Mouse (Mus musculus) kidney, postnatal 0 days (tissue): Measurements from ENCODE around the gene Cmc1. TPM values are rescaled to one million over a fixed set of nuclear protein-coding genes. Genes with fewer than 3 reads are reported as not detected.

ENCODE experiments used
- ATAC-seq: fragments of 200-750 bp; cut with Nextera tagmentation; replicated peaks from 2 replicates; pipeline ENCODE4 v1.8.0; 2017; ENCODE audit warnings: low read depth, moderate number of reproducible peaks, moderate TSS enrichment, moderate library complexity; ENCODE audit not compliant: low FRiP score
- DNase-seq: peaks from one replicate; pipeline ENCODE4 v3.0.0-alpha.2; 2016; ENCODE audit warnings: low spot score
- H3K27ac ChIP-seq: fragments of 300-500 bp; sonication (generic); 2 replicates; pipeline ENCODE4 v1.5.1; 2014; ENCODE audit warnings: mild to moderate bottlenecking
- H3K27me3 ChIP-seq: fragments of 300-500 bp; sonication (generic); 2 replicates; pipeline ENCODE4 v1.6.1; 2014; ENCODE audit warnings: low read length, mixed read lengths; ENCODE audit not compliant: insufficient read depth
- H3K36me3 ChIP-seq: fragments of 300-500 bp; sonication (generic); 2 replicates; pipeline ENCODE4 v1.6.1; 2014; ENCODE audit warnings: low read length, mixed read lengths; ENCODE audit not compliant: insufficient read depth
- H3K4me1 ChIP-seq: fragments of 300-500 bp; sonication (generic); replicated peaks from 2 replicates; pipeline ENCODE4 v1.6.1; 2014; ENCODE audit warnings: antibody characterized with exemption, low read length, mixed read lengths; ENCODE audit not compliant: insufficient read depth
- H3K4me2 ChIP-seq: fragments of 300-500 bp; sonication (generic); 2 replicates; pipeline ENCODE4 v1.6.1; 2014; ENCODE audit warnings: mild to moderate bottlenecking, low read length, moderate library complexity, mixed read lengths
- H3K4me3 ChIP-seq: fragments of 300-500 bp; sonication (generic); replicated peaks from 2 replicates; pipeline ENCODE4 v1.5.1; 2014; ENCODE audit warnings: low read depth, low read length
- H3K9ac ChIP-seq: fragments of 300-500 bp; sonication (generic); 2 replicates; pipeline ENCODE4 v1.6.1; 2014; ENCODE audit warnings: low read depth, low read length
- H3K9me3 ChIP-seq: fragments of 300-500 bp; sonication (generic); replicated peaks from 2 replicates; pipeline ENCODE4 v1.6.1; 2016; ENCODE audit warnings: low read length, inconsistent platforms, mixed read lengths
- CTCF ChIP-seq: IDR thresholded peaks from 2 replicates; pipeline ENCODE4 v1.5.1; 2016; ENCODE audit warnings: antibody characterized with exemption, low read depth, mild to moderate bottlenecking, moderate library complexity
- WGBS: fragments of 180-500 bp; shearing (Covaris S2); extraction: QIAGEN DNeasy Blood & Tissue Kit; methylation state at CpG from one replicate; pipeline ENCODE4 v1.1.7; 2014; 5-methylcytosine and 5-hydroxymethylcytosine counted together
- polyA plus RNA-seq: library from polyadenylated mRNA; unstranded; fragments of >200 nt; fragmentation: Nextera tagmentation; extraction: Ambion mirVana; gene quantifications from 2 replicates; pipeline ENCODE4 v1.2.1, GENCODE M21; 2015

The Cmc1 gene
- polyA plus RNA-seq = 82.1 and 91.6 TPM in 2 replicates

DNA sequence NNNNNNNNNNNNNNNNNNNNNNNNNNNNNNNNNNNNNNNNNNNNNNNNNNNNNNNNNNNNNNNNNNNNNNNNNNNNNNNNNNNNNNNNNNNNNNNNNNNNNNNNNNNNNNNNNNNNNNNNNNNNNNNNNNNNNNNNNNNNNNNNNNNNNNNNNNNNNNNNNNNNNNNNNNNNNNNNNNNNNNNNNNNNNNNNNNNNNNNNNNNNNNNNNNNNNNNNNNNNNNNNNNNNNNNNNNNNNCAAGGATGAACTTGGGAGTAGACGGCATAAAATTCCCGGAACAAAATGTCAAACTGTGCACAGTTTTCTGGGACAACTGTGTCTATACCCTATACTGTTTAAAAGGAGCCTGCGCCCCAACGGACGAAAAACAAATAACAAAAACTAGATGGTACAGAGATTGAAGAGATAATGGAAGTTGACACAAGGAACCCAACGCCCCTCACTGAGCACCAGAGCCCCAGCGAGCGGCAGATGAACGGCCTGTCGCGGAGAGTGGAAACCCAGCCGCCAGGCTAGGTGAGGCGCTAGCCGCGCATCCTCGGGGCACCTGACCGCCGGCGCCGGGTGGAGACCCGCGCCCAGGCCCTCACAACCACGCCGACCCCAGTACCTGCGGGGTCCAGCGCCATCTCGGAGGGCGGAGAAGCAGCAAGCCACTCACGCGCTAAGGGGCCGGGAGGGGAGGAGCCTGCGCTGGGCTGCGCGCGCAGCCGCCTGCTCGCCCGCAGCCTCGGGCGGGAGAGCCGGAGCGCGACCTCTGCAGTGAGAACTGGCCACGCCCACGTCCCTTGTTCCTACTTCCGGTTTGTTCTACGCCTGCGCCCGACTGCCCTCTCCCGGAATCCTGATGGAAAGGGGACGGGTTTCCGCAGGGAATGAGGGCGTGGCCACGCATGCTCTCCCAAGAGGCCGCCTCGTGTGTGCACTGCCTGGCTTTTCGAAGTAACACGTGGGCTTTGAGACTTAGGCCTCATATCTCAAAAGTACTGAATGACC is at the start of gene Cmc1:
Gene Cmc1, minus strand, starts transcription at position 771 of the 996 bp plus-strand sequence.
- 0 out of 2 replicates have a peak, but pooled peaks cover 4% of the 10 kb centered on the region for H3K4me1 ChIP-seq
- H3K4me3 ChIP-seq = peak within 1 kb of the TSS; percentile 81
- no peaks in the 10 kb centered on the region for H3K27me3 ChIP-seq
- ATAC-seq = peak; percentile 97
- peak within 1 kb of the TSS; percentile 77 for H3K27ac ChIP-seq
- H3K36me3 ChIP-seq = no peaks in the 10 kb centered on the region
- H3K9ac ChIP-seq = peak within 1 kb of the TSS; percentile 77
- no peaks in the 10 kb centered on the region for H3K9me3 ChIP-seq
- peak within 1 kb of the TSS; percentile 68 for H3K4me2 ChIP-seq
- WGBS = under 1% methylated on average over 58 of the region's 58 CpGs
- peak; percentile 99 for DNase-seq
- peak; percentile 39; the same call in 1 of the 2 replicates for TF ChIP-seq CTCF

DNA sequence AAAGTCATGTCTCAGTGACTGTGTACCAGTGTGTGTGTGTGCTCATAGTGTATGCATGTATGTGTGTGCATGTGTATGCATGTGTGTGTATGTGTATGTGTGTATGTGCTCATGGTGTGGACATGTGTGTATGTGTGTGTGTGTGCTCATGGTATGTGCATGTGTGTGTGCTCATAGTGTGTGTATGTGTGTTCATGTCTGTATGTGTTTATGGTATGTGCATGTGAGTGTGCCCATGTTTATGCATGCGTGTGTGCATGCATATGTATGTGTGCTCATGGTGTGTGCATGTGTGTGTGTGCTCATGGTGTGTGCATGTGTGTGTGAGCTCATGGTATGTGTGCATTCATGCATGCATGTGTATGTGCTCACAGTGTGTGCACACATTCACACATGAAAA is 48.6 kb upstream of the Cmc1 start:
- ATAC-seq = no peak
- no peak overlapping the region for H3K9ac ChIP-seq
- no peaks in the 10 kb centered on the region for H3K27me3 ChIP-seq

DNA sequence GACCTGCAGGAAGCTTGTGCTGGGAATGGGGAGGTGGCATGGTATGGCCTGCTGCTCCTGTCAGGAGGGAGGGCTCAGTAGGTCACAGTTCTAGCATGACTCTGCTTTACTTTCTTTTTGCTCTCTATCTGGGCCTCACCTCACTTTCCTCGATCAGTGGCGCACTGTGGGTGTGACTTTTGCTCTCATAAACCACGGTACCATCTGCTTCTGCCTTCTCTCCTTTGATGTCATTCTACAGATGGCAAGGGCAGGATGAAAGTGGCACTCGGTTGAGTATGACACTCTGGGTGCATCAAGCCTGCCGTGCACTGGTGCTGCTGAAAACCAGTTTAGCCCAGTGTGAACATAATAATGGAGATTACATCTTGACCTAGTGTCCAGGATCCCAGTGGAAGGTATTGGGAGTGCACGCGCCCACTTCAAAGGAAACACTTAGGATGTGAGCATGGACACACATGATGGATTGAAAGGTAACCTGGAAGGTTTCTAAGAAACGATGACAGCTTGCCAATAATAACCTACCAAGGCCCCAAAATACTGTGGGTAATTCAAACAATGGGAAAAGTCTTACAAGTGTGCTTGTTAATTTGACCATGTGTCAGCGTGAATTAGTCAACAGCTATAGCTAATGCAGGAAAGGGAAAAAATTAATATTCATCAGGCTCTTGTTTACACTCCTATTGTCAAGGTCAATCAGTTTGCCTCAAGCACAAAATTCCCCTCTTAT is 46.8 kb upstream of the Cmc1 start:
- Histone ChIP-seq H3K27me3 (no peaks in the 10 kb centered on the region), H3K9me3 (no peaks in the 10 kb centered on the region), H3K4me2 (no peak overlapping the region), H3K4me1 (no peaks in the 10 kb centered on the region), H3K27ac (no peak overlapping the region), H3K4me3 (no peak overlapping the region), H3K9ac (no peak overlapping the region), H3K36me3 (no peaks in the 10 kb centered on the region)
- TF ChIP-seq CTCF = no peak
- 79% methylated on average over 9 of the region's 9 CpGs for WGBS
- DNase-seq = no peak
- ATAC-seq = no peak

More for the DNA sequence above, 48.6 kb upstream of the Cmc1 start:
- Histone ChIP-seq H3K27ac (no peak overlapping the region), H3K4me1 (no peaks in the 10 kb centered on the region), H3K4me2 (no peak overlapping the region), H3K36me3 (no peaks in the 10 kb centered on the region), H3K9me3 (no peaks in the 10 kb centered on the region), H3K4me3 (no peak overlapping the region)
- WGBS = 89% methylated on average over 1 of the region's 1 CpGs
- no peak for TF ChIP-seq CTCF
- DNase-seq = no peak

DNA sequence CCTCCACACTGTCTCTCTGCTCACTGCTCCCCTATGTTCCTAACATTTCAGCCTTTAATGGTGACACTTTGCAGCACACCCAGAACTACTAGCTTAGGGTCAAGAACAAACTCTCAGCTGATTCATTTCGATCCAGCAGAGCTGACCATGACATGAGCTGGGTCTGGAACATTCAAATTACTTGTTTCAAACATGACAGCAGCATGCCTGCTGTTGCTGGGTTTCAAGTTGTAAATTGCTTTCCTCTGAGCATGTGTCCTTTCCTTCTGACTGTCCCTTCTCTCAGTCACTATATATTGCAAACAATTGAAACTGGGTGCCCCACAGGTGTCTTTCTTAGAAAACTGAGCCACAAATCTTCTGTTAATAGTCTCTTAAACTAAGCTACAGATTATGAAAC is 43.3 kb upstream of the Cmc1 start:
- ATAC-seq (no peak), DNase-seq (no peak)
- H3K4me3 ChIP-seq = no peak overlapping the region
- H3K9me3 ChIP-seq = no peaks in the 10 kb centered on the region
- H3K4me1 ChIP-seq = no peaks in the 10 kb centered on the region
- H3K27me3 ChIP-seq = no peaks in the 10 kb centered on the region
- 79% methylated on average over 1 of the region's 1 CpGs for WGBS
- H3K9ac ChIP-seq = no peak overlapping the region
- no peak for TF ChIP-seq CTCF
- no peak overlapping the region for H3K4me2 ChIP-seq
- H3K27ac ChIP-seq = no peak overlapping the region
- H3K36me3 ChIP-seq = no peaks in the 10 kb centered on the region

DNA sequence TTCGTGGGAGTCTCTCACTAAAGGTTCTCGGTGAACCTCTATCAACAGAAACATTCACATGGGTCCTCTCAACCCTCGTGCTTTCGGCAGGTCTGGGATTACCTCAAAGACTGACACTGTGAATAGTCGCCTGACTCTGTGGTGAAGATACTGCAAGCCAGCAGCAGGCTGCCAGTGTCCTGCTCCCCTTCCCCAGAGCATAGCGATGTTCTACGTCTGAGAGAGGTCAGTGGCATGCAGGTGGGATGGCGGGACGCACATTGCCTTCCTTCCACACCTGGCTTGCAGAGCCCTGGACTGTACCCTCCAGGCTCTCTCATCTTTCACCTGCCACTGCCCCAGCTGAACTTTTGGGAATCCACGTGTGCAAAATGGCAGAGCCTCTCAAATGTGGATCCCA is 41.3 kb upstream of the Cmc1 start:
- no peak for ATAC-seq
- Histone ChIP-seq H3K27me3 (no peaks in the 10 kb centered on the region), H3K9ac (no peak overlapping the region), H3K27ac (no peak overlapping the region), H3K36me3 (no peaks in the 10 kb centered on the region), H3K9me3 (no peaks in the 10 kb centered on the region), H3K4me2 (no peak overlapping the region), H3K4me3 (no peak overlapping the region), H3K4me1 (no peaks in the 10 kb centered on the region)
- 77% methylated on average over 10 of the region's 10 CpGs for WGBS
- no peak for DNase-seq
- TF ChIP-seq CTCF = no peak

DNA sequence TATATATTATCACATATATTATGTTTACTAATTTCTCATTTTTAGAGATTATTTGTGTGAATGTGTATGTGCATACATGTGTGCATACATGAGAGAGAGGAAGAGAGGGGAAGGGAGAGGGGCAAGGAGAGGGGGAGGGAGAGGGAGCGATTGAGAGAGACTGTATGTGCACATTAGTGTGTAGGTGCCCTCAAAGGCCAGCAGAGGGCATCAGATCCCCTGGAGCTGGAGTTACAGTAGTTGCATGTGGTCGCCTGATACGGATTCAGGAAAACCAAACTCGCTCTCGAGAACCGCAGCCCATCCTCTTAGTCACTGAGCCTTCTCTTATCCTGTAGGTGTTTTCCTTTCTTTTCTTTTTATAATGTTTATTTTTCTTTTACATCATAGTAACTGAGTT is 38.4 kb upstream of the Cmc1 start:
- no peak overlapping the region for H3K27ac ChIP-seq
- no peaks in the 10 kb centered on the region for H3K27me3 ChIP-seq
- H3K9me3 ChIP-seq = no peaks in the 10 kb centered on the region
- WGBS = 91% methylated on average over 6 of the region's 6 CpGs
- no peak for ATAC-seq
- no peak for DNase-seq
- no peak overlapping the region for H3K4me2 ChIP-seq
- no peaks in the 10 kb centered on the region for H3K36me3 ChIP-seq
- H3K4me3 ChIP-seq = no peak overlapping the region
- TF ChIP-seq CTCF = peak; percentile 36
- H3K4me1 ChIP-seq = no peaks in the 10 kb centered on the region
- no peak overlapping the region for H3K9ac ChIP-seq
